Mouse (Mus musculus) thymus, postnatal 0 days (tissue): ENCODE measurements at regions not wholly inside any gene's neighbourhood (a gene's known extent, or its start where the extent isn't known, plus 50 kb on each side); places are given as distances from the start of the nearest gene placed in this dataset.

Experiments used
- DNase-seq: peaks from one replicate; pipeline ENCODE4 v3.0.0-alpha.2; 2015; ENCODE audit warnings: low spot score

- DNase-seq = no peak
Observed at GRCm38 (mm10) chr13:96327707-96328106, 60.4 kb upstream of the Poc5 start.

GRCm38 (mm10) chr13:96324636-96325035 lies 63.5 kb upstream of the Poc5 start:
- no peak for DNase-seq

GRCm38 (mm10) chr13:96317161-96317560 lies 70.9 kb upstream of the Poc5 start:
- peak; percentile 32 for DNase-seq

GRCm38 (mm10) chr13:96313241-96313640 lies 74.9 kb upstream of the Poc5 start:
- no peak for DNase-seq

GRCm38 (mm10) chr13:96302495-96302894 lies 85.6 kb upstream of the Poc5 start:
- DNase-seq = no peak

- no peak for DNase-seq
Observed at GRCm38 (mm10) chr13:96287797-96288196, 100.3 kb upstream of the Poc5 start.

- DNase-seq = no peak
Observed at GRCm38 (mm10) chr13:96269946-96270345, 118.1 kb upstream of the Poc5 start.

GRCm38 (mm10) chr13:96256001-96256400 lies 123.6 kb upstream of the Sv2c start:
- no peak for DNase-seq

- DNase-seq = no peak
Observed at GRCm38 (mm10) chr13:96254391-96254790, 122.0 kb upstream of the Sv2c start.

GRCm38 (mm10) chr13:96220763-96221162 lies 88.4 kb upstream of the Sv2c start:
- DNase-seq = no peak

GRCm38 (mm10) chr13:96215496-96215895 lies 83.1 kb upstream of the Sv2c start:
- DNase-seq = no peak

- DNase-seq = no peak
Observed at GRCm38 (mm10) chr13:96215046-96215445, 82.7 kb upstream of the Sv2c start.

- no peak for DNase-seq
Observed at GRCm38 (mm10) chr13:96206072-96206471, 73.7 kb upstream of the Sv2c start.

GRCm38 (mm10) chr13:96188618-96189017 lies 56.2 kb upstream of the Sv2c start:
- DNase-seq = no peak
